Mouse (Mus musculus): ENCODE results near the gene Gm37240. TPM values are rescaled to one million over a fixed set of nuclear protein-coding genes. Genes with fewer than 3 reads are reported as not detected.

The Gm37240 gene
- polyA plus RNA-seq, 1 experiment from 2014 or later = 10.8 TPM

DNA sequence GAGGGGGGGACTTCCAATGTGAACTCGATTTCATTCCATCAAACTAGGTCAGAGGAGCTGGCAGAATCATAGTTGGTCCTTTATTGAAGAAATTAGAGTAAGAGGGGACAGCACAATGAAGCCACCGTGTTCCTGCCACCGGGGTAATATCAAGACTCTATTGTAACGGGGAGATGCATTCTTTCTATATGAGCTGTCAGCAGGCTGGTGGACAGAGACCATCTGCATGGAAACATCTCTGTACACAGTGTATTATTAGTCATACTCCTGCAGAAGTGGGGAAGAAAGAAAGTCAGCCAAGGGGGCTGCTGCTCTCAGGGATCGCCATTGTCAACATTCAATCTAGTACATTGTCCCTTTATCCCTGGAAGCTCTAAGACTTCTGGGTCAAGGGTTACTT lies 665.3 kb downstream of the Gm37240 start:
- ChIA-PET POLR2A (no interaction called here), CTCF (no interaction called here)
- peaks cover 23% of the 10 kb centered on the region for H3K27me3 ChIP-seq
- ATAC-seq (no peak), DNase-seq (ENCODE audit: low read depth, low spot score) (no peak)
- in situ Hi-C loops (cut with MboI; ENCODE audit: low pct_unique_long_range_greater_than_20kb) = no loop called here
- TF ChIP-seq CTCF (IDR thresholded peaks at IDR 0.05) = no peak

DNA sequence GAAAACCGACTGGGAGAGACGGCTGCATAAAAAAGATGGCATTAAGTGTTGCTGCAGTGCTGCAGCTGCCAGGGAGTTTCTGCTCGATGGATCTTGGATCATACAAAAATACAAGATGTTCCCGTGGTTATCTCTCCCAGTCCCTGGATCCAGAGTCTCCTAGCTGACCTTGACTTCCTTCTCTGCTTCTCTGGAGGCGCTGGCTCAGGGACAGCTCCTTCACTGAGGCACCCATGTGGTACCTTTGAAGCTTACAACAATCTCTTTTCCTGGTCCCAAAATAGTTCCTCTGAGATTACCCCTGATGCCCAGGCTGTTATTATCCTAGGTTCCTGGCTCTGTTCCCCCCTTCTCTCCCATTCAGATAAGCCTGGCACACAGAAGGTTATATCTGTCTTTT lies 672.4 kb downstream of the Gm37240 start:
- ATAC-seq (no peak), DNase-seq (ENCODE audit: low read depth, low spot score) (no peak)
- TF ChIP-seq CTCF (IDR thresholded peaks at IDR 0.05) = no peak
- ChIA-PET POLR2A (no interaction called here), CTCF (no interaction called here)
- H3K27me3 ChIP-seq = peaks cover 40% of the 10 kb centered on the region
- in situ Hi-C loops (cut with MboI; ENCODE audit: low pct_unique_long_range_greater_than_20kb) = no loop called here

- DNase-seq (ENCODE audit: low read depth, low spot score) = no peak
Measured at GRCm38 (mm10) chr3:85212751-85213350, 674.5 kb downstream of the Gm37240 start.

GRCm38 (mm10) chr3:85209887-85210844 lies 677.2 kb downstream of the Gm37240 start:
- DNase-seq (ENCODE audit: low read depth, low spot score) (no peak), ATAC-seq (no peak)
- TF ChIP-seq CTCF (IDR thresholded peaks at IDR 0.05) = no peak
- H3K27me3 ChIP-seq = peaks cover 31% of the 10 kb centered on the region
- in situ Hi-C loops (cut with MboI; ENCODE audit: low pct_unique_long_range_greater_than_20kb) = no loop called here
- CTCF ChIA-PET = no interaction called here
- POLR2A ChIA-PET = no interaction called here

More at GRCm38 (mm10) chr3:85212751-85213350, 674.5 kb downstream of the Gm37240 start:
- in situ Hi-C loops (cut with MboI; ENCODE audit: low pct_unique_long_range_greater_than_20kb) = no loop called here
- H3K27me3 ChIP-seq = peaks cover 39% of the 10 kb centered on the region
- ATAC-seq = no peak
- ChIA-PET CTCF (interaction anchor here (0.7 kb wide), 1 partner anchor 16 kb away, joined by 3 read pairs; no protein-coding TSS in a partner anchor), POLR2A (interaction anchor here (0.6 kb wide), 1 partner anchor 268 kb away, joined by 6 read pairs; no protein-coding TSS in a partner anchor)
- TF ChIP-seq CTCF (IDR thresholded peaks at IDR 0.05) = no peak

GRCm38 (mm10) chr3:85206475-85206874 lies 680.8 kb downstream of the Gm37240 start:
- no peak for DNase-seq (ENCODE audit: low read depth, low spot score)
- CTCF ChIA-PET = interaction anchor here (1.0 kb wide), 1 partner anchor 17 kb away, joined by 3 read pairs; no protein-coding TSS in a partner anchor
- ATAC-seq = no peak
- POLR2A ChIA-PET = interaction anchor here (0.6 kb wide), 1 partner anchor 229 kb away, joined by 3 read pairs; no protein-coding TSS in a partner anchor
- in situ Hi-C loops (cut with MboI; ENCODE audit: low pct_unique_long_range_greater_than_20kb) = no loop called here
- H3K27me3 ChIP-seq = peaks cover 22% of the 10 kb centered on the region
- TF ChIP-seq CTCF (IDR thresholded peaks at IDR 0.05) = no peak

GRCm38 (mm10) chr3:85205911-85206310 lies 681.4 kb downstream of the Gm37240 start:
- in situ Hi-C loops (cut with MboI; ENCODE audit: low pct_unique_long_range_greater_than_20kb) = no loop called here
- DNase-seq (ENCODE audit: low read depth, low spot score) (no peak), ATAC-seq (no peak)
- ChIA-PET POLR2A (no interaction called here), CTCF (interaction anchor here (1.0 kb wide), 1 partner anchor 16 kb away, joined by 3 read pairs; no protein-coding TSS in a partner anchor)
- H3K27me3 ChIP-seq = peaks cover 17% of the 10 kb centered on the region
- TF ChIP-seq CTCF (IDR thresholded peaks at IDR 0.05) = no peak

DNA sequence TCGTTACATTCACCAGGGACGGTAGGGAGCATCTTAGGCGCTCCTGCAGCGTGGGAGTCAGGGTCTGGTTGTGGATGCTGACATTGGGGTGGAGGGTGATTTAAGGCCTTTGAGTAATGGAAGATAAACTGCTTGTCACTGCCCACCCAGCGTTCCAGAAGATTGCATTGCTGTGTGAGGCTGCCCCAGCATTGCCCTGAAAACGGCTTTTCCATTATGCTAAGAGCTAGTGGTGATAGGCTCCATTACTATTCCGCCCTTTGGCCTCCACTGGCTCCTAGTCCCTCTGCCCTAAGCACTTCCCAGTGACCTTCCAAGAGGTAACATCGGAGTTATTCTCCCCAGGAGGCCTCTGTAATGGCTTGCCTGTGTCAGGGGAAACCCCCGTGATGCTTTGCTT lies 683.7 kb downstream of the Gm37240 start:
- TF ChIP-seq CTCF (IDR thresholded peaks at IDR 0.05) = no peak
- ChIA-PET CTCF (no interaction called here), POLR2A (no interaction called here)
- ATAC-seq (no peak), DNase-seq (ENCODE audit: low read depth, low spot score) (no peak)
- peaks cover 13% of the 10 kb centered on the region for H3K27me3 ChIP-seq
- in situ Hi-C loops (cut with MboI; ENCODE audit: low pct_unique_long_range_greater_than_20kb) = no loop called here

GRCm38 (mm10) chr3:85202726-85203125 lies 684.6 kb downstream of the Gm37240 start:
- ATAC-seq = no peak
- POLR2A ChIA-PET = no interaction called here
- peaks cover 10% of the 10 kb centered on the region for H3K27me3 ChIP-seq
- no peak for TF ChIP-seq CTCF (IDR thresholded peaks at IDR 0.05)
- no peak for DNase-seq (ENCODE audit: low read depth, low spot score)
- in situ Hi-C loops (cut with MboI; ENCODE audit: low pct_unique_long_range_greater_than_20kb) = no loop called here
- CTCF ChIA-PET = no interaction called here

GRCm38 (mm10) chr3:85201785-85202184 lies 685.5 kb downstream of the Gm37240 start:
- POLR2A ChIA-PET = no interaction called here
- TF ChIP-seq CTCF (IDR thresholded peaks at IDR 0.05) = no peak
- H3K27me3 ChIP-seq = peaks cover 10% of the 10 kb centered on the region
- in situ Hi-C loops (cut with MboI; ENCODE audit: low pct_unique_long_range_greater_than_20kb) = no loop called here
- ATAC-seq (no peak), DNase-seq (ENCODE audit: low read depth, low spot score) (no peak)
- CTCF ChIA-PET = no interaction called here

DNA sequence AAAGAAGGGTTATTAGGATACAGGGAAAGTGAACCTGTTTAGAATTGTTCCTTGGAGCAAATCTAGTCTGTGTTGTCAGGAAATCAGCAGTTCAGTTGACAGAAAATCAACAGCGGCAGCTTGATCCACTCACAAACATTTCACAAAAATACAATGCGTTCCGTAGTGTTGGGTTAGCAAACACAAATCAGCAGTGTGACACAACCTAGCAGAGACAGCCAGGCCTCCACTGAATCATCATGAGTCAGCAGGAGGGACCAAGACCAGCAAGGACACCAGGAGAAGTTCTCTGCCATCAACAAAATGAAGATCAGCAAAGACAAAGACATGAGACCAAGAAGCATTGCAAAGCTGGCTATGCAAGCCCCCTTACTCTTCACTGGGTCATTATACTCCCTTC lies 688.8 kb downstream of the Gm37240 start:
- ATAC-seq = no peak
- in situ Hi-C loops (cut with MboI; ENCODE audit: low pct_unique_long_range_greater_than_20kb) = no loop called here
- no peak for DNase-seq (ENCODE audit: low read depth, low spot score)
- TF ChIP-seq CTCF (IDR thresholded peaks at IDR 0.05) = no peak
- H3K27me3 ChIP-seq = no peaks in the 10 kb centered on the region
- POLR2A ChIA-PET = no interaction called here
- CTCF ChIA-PET = no interaction called here

GRCm38 (mm10) chr3:85197148-85197547 lies 690.2 kb downstream of the Gm37240 start:
- POLR2A ChIA-PET = no interaction called here

More at GRCm38 (mm10) chr3:85197148-85197547, 690.2 kb downstream of the Gm37240 start:
- DNase-seq (ENCODE audit: low read depth, low spot score) (no peak), ATAC-seq (no peak)
- CTCF ChIA-PET = no interaction called here
- no peaks in the 10 kb centered on the region for H3K27me3 ChIP-seq
- no peak for TF ChIP-seq CTCF (IDR thresholded peaks at IDR 0.05)
- in situ Hi-C loops (cut with MboI; ENCODE audit: low pct_unique_long_range_greater_than_20kb) = no loop called here

Measured in Patski (cell line).